Mouse (Mus musculus): ENCODE data around the gene Pde4b. TPM values are rescaled to one million over a fixed set of nuclear protein-coding genes. Genes with fewer than 3 reads are reported as not detected.
A peak's percentile ranks its signal among the peaks of the same experiment; 100 is the strongest.

Pde4b gene
- polyA plus RNA-seq, 1 experiment = 2.7 TPM

DNA sequence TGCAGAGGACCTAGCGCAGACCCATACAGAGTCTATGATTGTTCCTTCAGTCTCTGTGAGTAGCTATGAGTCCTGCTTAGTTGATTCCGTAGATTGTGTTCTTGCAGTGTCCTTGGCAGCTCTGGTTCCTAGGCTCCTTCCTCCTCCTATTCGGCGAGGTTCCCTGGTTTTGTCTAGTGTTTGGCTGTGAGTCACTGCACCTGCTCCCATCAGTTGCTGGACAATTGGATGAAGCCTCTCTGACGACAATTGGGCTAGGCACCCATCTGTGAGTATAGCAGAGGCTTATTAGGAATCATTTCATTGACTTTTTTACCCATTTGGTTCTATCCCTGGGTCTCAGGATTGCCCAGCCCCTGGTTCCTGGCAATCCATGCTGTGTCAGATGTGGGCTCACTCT lies 545.9 kb downstream of the Pde4b start:
- no peaks in the 10 kb centered on the region for H3K27me3 ChIP-seq (ENCODE audit: control insufficient read depth, insufficient read depth, insufficient read length)
- peak; percentile 87 for TF ChIP-seq MYOD1 (IDR thresholded peaks at IDR 0.05; ENCODE audit: control insufficient read depth, insufficient read length, low read depth)
- TF ChIP-seq CTCF (IDR thresholded peaks at IDR 0.05; ENCODE audit: control insufficient read depth, insufficient read depth, insufficient read length) = no peak
- no peak for TF ChIP-seq MYOG (IDR thresholded peaks at IDR 0.05; ENCODE audit: control insufficient read depth, extremely low read depth, insufficient read length)
- TF ChIP-seq FOSL1 (IDR thresholded peaks at IDR 0.05; ENCODE audit: insufficient read depth, low read length, poor library complexity, severe bottlenecking) = no peak
- TF ChIP-seq MAX (IDR thresholded peaks at IDR 0.05) = no peak
- no peak for TF ChIP-seq USF1 (IDR thresholded peaks at IDR 0.05; ENCODE audit: low read depth)
- H3ac ChIP-seq (ENCODE audit: control insufficient read depth, insufficient read length, low read depth) = no peak overlapping the region
- no peak overlapping the region for H3K4me3 ChIP-seq (ENCODE audit: insufficient read depth, poor library complexity, severe bottlenecking)
- H3K79me3 ChIP-seq (ENCODE audit: low read depth) = no peaks in the 10 kb centered on the region
- no peaks in the 10 kb centered on the region for H3K79me2 ChIP-seq (ENCODE audit: control insufficient read depth, insufficient read depth)
- H3K36me3 ChIP-seq (ENCODE audit: control insufficient read depth, insufficient read depth) = no peaks in the 10 kb centered on the region

DNA sequence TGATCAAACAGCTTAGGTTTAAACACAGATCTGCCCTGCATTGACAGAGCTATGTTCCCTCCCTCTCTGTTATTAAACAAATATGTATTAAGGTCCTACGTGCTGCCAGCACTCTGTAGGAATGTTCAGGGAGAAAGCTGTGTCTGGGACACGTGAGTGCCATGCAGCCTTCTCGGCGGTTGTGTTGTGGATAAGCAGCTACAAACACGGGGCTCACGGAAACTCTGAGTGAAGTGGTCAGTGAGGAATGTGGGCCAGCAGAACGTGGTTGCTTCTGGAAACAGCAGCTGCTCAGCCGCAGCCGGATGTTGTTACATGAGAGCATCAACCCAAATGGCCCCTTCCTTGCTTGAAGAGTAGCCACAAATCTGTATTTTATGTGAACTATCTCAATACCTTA lies 547.9 kb downstream of the Pde4b start:
- H3ac ChIP-seq (ENCODE audit: control insufficient read depth, insufficient read length, low read depth) = no peak overlapping the region
- no peaks in the 10 kb centered on the region for H3K27me3 ChIP-seq (ENCODE audit: control insufficient read depth, insufficient read depth, insufficient read length)
- H3K36me3 ChIP-seq (ENCODE audit: control insufficient read depth, insufficient read depth) = no peaks in the 10 kb centered on the region
- TF ChIP-seq CEBPB (IDR thresholded peaks at IDR 0.05; ENCODE audit: low read depth) (no peak), MAX (IDR thresholded peaks at IDR 0.05) (peak; percentile 60), USF1 (IDR thresholded peaks at IDR 0.05; ENCODE audit: low read depth) (peak; percentile 39), MYOD1 (IDR thresholded peaks at IDR 0.05; ENCODE audit: control insufficient read depth, insufficient read length, low read depth) (peak; percentile 94), CTCF (IDR thresholded peaks at IDR 0.05; ENCODE audit: control insufficient read depth, insufficient read depth, insufficient read length) (no peak), MYOG (IDR thresholded peaks at IDR 0.05; ENCODE audit: control insufficient read depth, extremely low read depth, insufficient read length) (no peak)
- no peaks in the 10 kb centered on the region for H3K79me3 ChIP-seq (ENCODE audit: low read depth)
- no peaks in the 10 kb centered on the region for H3K79me2 ChIP-seq (ENCODE audit: control insufficient read depth, insufficient read depth)
- H3K4me3 ChIP-seq (ENCODE audit: insufficient read depth, poor library complexity, severe bottlenecking) = no peak overlapping the region

GRCm38 (mm10) chr4:102635944-102636343 lies 548.6 kb downstream of the Pde4b start:
- Histone ChIP-seq H3K79me3 (ENCODE audit: low read depth) (no peaks in the 10 kb centered on the region), H3K79me2 (ENCODE audit: control insufficient read depth, insufficient read depth) (no peaks in the 10 kb centered on the region), H3K4me3 (ENCODE audit: insufficient read depth, poor library complexity, severe bottlenecking) (no peak overlapping the region), H3K36me3 (ENCODE audit: control insufficient read depth, insufficient read depth) (no peaks in the 10 kb centered on the region), H3K27me3 (ENCODE audit: control insufficient read depth, insufficient read depth, insufficient read length) (no peaks in the 10 kb centered on the region), H3ac (ENCODE audit: control insufficient read depth, insufficient read length, low read depth) (no peak overlapping the region)
- TF ChIP-seq USF1 (IDR thresholded peaks at IDR 0.05; ENCODE audit: low read depth) (no peak), MAX (IDR thresholded peaks at IDR 0.05) (no peak), MYOG (IDR thresholded peaks at IDR 0.05; ENCODE audit: control insufficient read depth, extremely low read depth, insufficient read length) (no peak), CEBPB (IDR thresholded peaks at IDR 0.05; ENCODE audit: low read depth) (no peak), CTCF (IDR thresholded peaks at IDR 0.05; ENCODE audit: control insufficient read depth, insufficient read depth, insufficient read length) (no peak), MYOD1 (IDR thresholded peaks at IDR 0.05; ENCODE audit: control insufficient read depth, insufficient read length, low read depth) (no peak), FOSL1 (IDR thresholded peaks at IDR 0.05; ENCODE audit: insufficient read depth, low read length, poor library complexity, severe bottlenecking) (no peak)

- TF ChIP-seq MAX (IDR thresholded peaks at IDR 0.05) (no peak), MYOD1 (IDR thresholded peaks at IDR 0.05; ENCODE audit: control insufficient read depth, insufficient read length, low read depth) (no peak), CTCF (IDR thresholded peaks at IDR 0.05; ENCODE audit: control insufficient read depth, insufficient read depth, insufficient read length) (no peak), CEBPB (IDR thresholded peaks at IDR 0.05; ENCODE audit: low read depth) (no peak), USF1 (IDR thresholded peaks at IDR 0.05; ENCODE audit: low read depth) (no peak), FOSL1 (IDR thresholded peaks at IDR 0.05; ENCODE audit: insufficient read depth, low read length, poor library complexity, severe bottlenecking) (no peak), MYOG (IDR thresholded peaks at IDR 0.05; ENCODE audit: control insufficient read depth, extremely low read depth, insufficient read length) (no peak)
- Histone ChIP-seq H3K4me3 (ENCODE audit: insufficient read depth, poor library complexity, severe bottlenecking) (no peak overlapping the region), H3K36me3 (ENCODE audit: control insufficient read depth, insufficient read depth) (no peaks in the 10 kb centered on the region), H3ac (ENCODE audit: control insufficient read depth, insufficient read length, low read depth) (no peak overlapping the region), H3K27me3 (ENCODE audit: control insufficient read depth, insufficient read depth, insufficient read length) (no peaks in the 10 kb centered on the region), H3K79me2 (ENCODE audit: control insufficient read depth, insufficient read depth) (no peaks in the 10 kb centered on the region), H3K79me3 (ENCODE audit: low read depth) (no peaks in the 10 kb centered on the region)
Measured at GRCm38 (mm10) chr4:102637348-102637910, 550.1 kb downstream of the Pde4b start.

DNA sequence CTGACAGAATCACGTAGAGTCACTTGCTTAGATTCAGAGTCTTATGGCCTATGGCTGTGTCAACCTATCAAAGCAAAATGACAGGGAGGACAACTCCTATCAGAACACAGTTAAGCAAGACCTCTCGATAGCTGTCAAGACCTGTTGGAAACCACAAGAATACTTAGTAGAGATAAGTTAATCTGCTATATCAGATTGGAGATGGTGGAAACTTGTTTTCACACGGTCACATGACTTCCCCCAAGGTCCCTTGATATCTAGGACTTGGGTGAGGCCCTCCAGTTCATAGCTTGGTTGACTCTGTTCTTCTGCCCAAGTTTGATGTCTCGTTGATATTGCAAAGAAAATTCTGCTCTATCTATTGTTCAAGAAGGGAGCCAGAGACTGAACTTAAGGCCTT lies 553.6 kb downstream of the Pde4b start:
- TF ChIP-seq CEBPB (IDR thresholded peaks at IDR 0.05; ENCODE audit: low read depth) (no peak), FOSL1 (IDR thresholded peaks at IDR 0.05; ENCODE audit: insufficient read depth, low read length, poor library complexity, severe bottlenecking) (no peak), MYOD1 (IDR thresholded peaks at IDR 0.05; ENCODE audit: control insufficient read depth, insufficient read length, low read depth) (no peak), MYOG (IDR thresholded peaks at IDR 0.05; ENCODE audit: control insufficient read depth, extremely low read depth, insufficient read length) (no peak), USF1 (IDR thresholded peaks at IDR 0.05; ENCODE audit: low read depth) (no peak), CTCF (IDR thresholded peaks at IDR 0.05; ENCODE audit: control insufficient read depth, insufficient read depth, insufficient read length) (no peak), MAX (IDR thresholded peaks at IDR 0.05) (no peak)
- Histone ChIP-seq H3K79me2 (ENCODE audit: control insufficient read depth, insufficient read depth) (no peaks in the 10 kb centered on the region), H3K27me3 (ENCODE audit: control insufficient read depth, insufficient read depth, insufficient read length) (peaks cover 5% of the 10 kb centered on the region), H3K36me3 (ENCODE audit: control insufficient read depth, insufficient read depth) (no peaks in the 10 kb centered on the region), H3K79me3 (ENCODE audit: low read depth) (no peaks in the 10 kb centered on the region), H3ac (ENCODE audit: control insufficient read depth, insufficient read length, low read depth) (no peak overlapping the region), H3K4me3 (ENCODE audit: insufficient read depth, poor library complexity, severe bottlenecking) (no peak overlapping the region)

GRCm38 (mm10) chr4:102644062-102644461 lies 556.7 kb downstream of the Pde4b start:
- TF ChIP-seq USF1 (IDR thresholded peaks at IDR 0.05; ENCODE audit: low read depth) (no peak), MYOG (IDR thresholded peaks at IDR 0.05; ENCODE audit: control insufficient read depth, extremely low read depth, insufficient read length) (no peak), FOSL1 (IDR thresholded peaks at IDR 0.05; ENCODE audit: insufficient read depth, low read length, poor library complexity, severe bottlenecking) (no peak), MAX (IDR thresholded peaks at IDR 0.05) (no peak), MYOD1 (IDR thresholded peaks at IDR 0.05; ENCODE audit: control insufficient read depth, insufficient read length, low read depth) (no peak), CEBPB (IDR thresholded peaks at IDR 0.05; ENCODE audit: low read depth) (no peak), CTCF (IDR thresholded peaks at IDR 0.05; ENCODE audit: control insufficient read depth, insufficient read depth, insufficient read length) (no peak)
- Histone ChIP-seq H3ac (ENCODE audit: control insufficient read depth, insufficient read length, low read depth) (no peak overlapping the region), H3K79me2 (ENCODE audit: control insufficient read depth, insufficient read depth) (no peaks in the 10 kb centered on the region), H3K27me3 (ENCODE audit: control insufficient read depth, insufficient read depth, insufficient read length) (peaks cover 5% of the 10 kb centered on the region), H3K36me3 (ENCODE audit: control insufficient read depth, insufficient read depth) (no peaks in the 10 kb centered on the region), H3K79me3 (ENCODE audit: low read depth) (no peaks in the 10 kb centered on the region), H3K4me3 (ENCODE audit: insufficient read depth, poor library complexity, severe bottlenecking) (no peak overlapping the region)

Data from C2C12 (cell line).